Mouse (Mus musculus): ENCODE results near the gene Fate1. TPM values are rescaled to one million over a fixed set of nuclear protein-coding genes. Genes with fewer than 3 reads are reported as not detected.

The Fate1 gene
- total and polyA plus RNA-seq, 3 experiments, result not detected

- Histone ChIP-seq H3K27me3 (replicated peaks) (no peaks in the 10 kb centered on the region), H3K4me1 (ENCODE audit: control insufficient read depth in 1 of 2, insufficient read depth in 2 of 2) (peaks cover 0 to 9% of the 10 kb centered on the region in 2 experiments; a peak in 2 of 4 replicates), H3K36me3 (replicated peaks in 1 of 2; ENCODE audit: control insufficient read depth in 1 of 2, insufficient read depth in 1 of 2, low read length in 1 of 2) (no peaks in the 10 kb centered on the region), H3K27ac (ENCODE audit: insufficient read depth, low read depth) (no peak overlapping the region), H3K79me2 (replicated peaks; ENCODE audit: control insufficient read depth, extremely low read depth, insufficient read depth, poor library complexity, severe bottlenecking) (no peaks in the 10 kb centered on the region), H3K4me3 (replicated peaks in 1 of 3; ENCODE audit: low read depth in 2 of 3, low read length in 2 of 3, poor library complexity in 1 of 3) (no peak overlapping the region), H3K9ac (ENCODE audit: insufficient read depth, low read depth) (no peak overlapping the region), H3K4me2 (ENCODE audit: insufficient read depth, low read depth, poor library complexity, severe bottlenecking) (no peak overlapping the region), H3K9me3 (replicated peaks; ENCODE audit: low read length) (no peaks in the 10 kb centered on the region)
- dilution Hi-C loops (cut with MboI; ENCODE audit: extremely low pct_ligation_motif_present, extremely low pct_unique_long_range_greater_than_20kb, low sequenced_read_pairs) (no loop called here), in situ Hi-C loops (cut with MboI; ENCODE audit: low pct_ligation_motif_present, low pct_unique_long_range_greater_than_20kb, low sequenced_read_pairs) (no loop called here)
- TF ChIP-seq ZNF384 (IDR thresholded peaks at IDR 0.05; ENCODE audit: low read depth, low read length), result no peak
- TF ChIP-seq TBP (conservative IDR thresholded peaks at IDR 0.05; ENCODE audit: low read depth, low read length), result no peak
- no peak for TF ChIP-seq MXI1 (IDR thresholded peaks at IDR 0.05; ENCODE audit: low read depth, low read length)
- TF ChIP-seq USF1 (IDR thresholded peaks at IDR 0.05; ENCODE audit: low read depth, low read length), result no peak
- no peak for TF ChIP-seq MAFK (IDR thresholded peaks at IDR 0.05; ENCODE audit: insufficient replicate concordance, low read length)
- no peak for TF ChIP-seq TCF12 (IDR thresholded peaks at IDR 0.05; ENCODE audit: low read depth, low read length)
- TF ChIP-seq MAX (IDR thresholded peaks at IDR 0.05; ENCODE audit: low read length), result no peak
- no peak for TF ChIP-seq KAT2A (IDR thresholded peaks at IDR 0.05; ENCODE audit: insufficient replicate concordance, low read length)
- TF ChIP-seq IRF4 (IDR thresholded peaks at IDR 0.05; ENCODE audit: low read depth, low read length), result no peak
- no peak for TF ChIP-seq CHD1 (IDR thresholded peaks at IDR 0.05; ENCODE audit: low read depth, low read length)
- no peak for TF ChIP-seq ELF1 (IDR thresholded peaks at IDR 0.05; ENCODE audit: low read depth, low read length)
- no peak for DNase-seq (ENCODE audit: extremely low read depth)
These were observed 7.7 kb downstream of the Fate1 start for GRCm38 (mm10) chrX:71980443-71980842.

GRCm38 (mm10) chrX:71981322-71981721 lies 8.5 kb downstream of the Fate1 start:
- Histone ChIP-seq H3K9ac (ENCODE audit: insufficient read depth, low read depth) (no peak overlapping the region), H3K27me3 (replicated peaks) (no peaks in the 10 kb centered on the region), H3K9me3 (replicated peaks; ENCODE audit: low read length) (no peaks in the 10 kb centered on the region), H3K36me3 (replicated peaks in 1 of 2; ENCODE audit: control insufficient read depth in 1 of 2, insufficient read depth in 1 of 2, low read length in 1 of 2) (no peaks in the 10 kb centered on the region), H3K4me1 (ENCODE audit: control insufficient read depth in 1 of 2, insufficient read depth in 2 of 2) (peaks cover 0 to 9% of the 10 kb centered on the region in 2 experiments; a peak in 2 of 4 replicates), H3K4me2 (ENCODE audit: insufficient read depth, low read depth, poor library complexity, severe bottlenecking) (no peak overlapping the region), H3K4me3 (replicated peaks in 1 of 3; ENCODE audit: low read depth in 2 of 3, low read length in 2 of 3, poor library complexity in 1 of 3) (no peak overlapping the region), H3K79me2 (replicated peaks; ENCODE audit: control insufficient read depth, extremely low read depth, insufficient read depth, poor library complexity, severe bottlenecking) (no peaks in the 10 kb centered on the region), H3K27ac (ENCODE audit: insufficient read depth, low read depth) (no peak overlapping the region)
- DNase-seq (ENCODE audit: extremely low read depth), result no peak
- dilution Hi-C loops (cut with MboI; ENCODE audit: extremely low pct_ligation_motif_present, extremely low pct_unique_long_range_greater_than_20kb, low sequenced_read_pairs), result no loop called here
- in situ Hi-C loops (cut with MboI; ENCODE audit: low pct_ligation_motif_present, low pct_unique_long_range_greater_than_20kb, low sequenced_read_pairs), result no loop called here
- no peak for TF ChIP-seq GABPA (IDR thresholded peaks at IDR 0.05; ENCODE audit: insufficient replicate concordance, low read depth, low read length)
- TF ChIP-seq ETS1 (conservative IDR thresholded peaks at IDR 0.05; ENCODE audit: low read depth, low read length), result no peak
- no peak for TF ChIP-seq CTCF (conservative IDR thresholded peaks at IDR 0.05 in 1 of 2, IDR thresholded peaks at IDR 0.05 in 1 of 2; ENCODE audit: low read depth in 2 of 2, low read length in 2 of 2)
- TF ChIP-seq CHD2 (IDR thresholded peaks at IDR 0.05; ENCODE audit: low read length), result no peak
- TF ChIP-seq EP300 (IDR thresholded peaks at IDR 0.05; ENCODE audit: low read length), result no peak
- no peak for TF ChIP-seq POLR2A (IDR thresholded peaks at IDR 0.05; ENCODE audit: low read depth, low read length)
- no peak for TF ChIP-seq ZNF384 (IDR thresholded peaks at IDR 0.05; ENCODE audit: low read depth, low read length)
- TF ChIP-seq POLR2AphosphoS2 (IDR thresholded peaks at IDR 0.05; ENCODE audit: low read depth, low read length), result no peak
- no peak for TF ChIP-seq MAFK (IDR thresholded peaks at IDR 0.05; ENCODE audit: insufficient replicate concordance, low read length)
- TF ChIP-seq SMC3 (IDR thresholded peaks at IDR 0.05; ENCODE audit: low read depth, low read length), result no peak
- TF ChIP-seq RAD21 (IDR thresholded peaks at IDR 0.05; ENCODE audit: low read depth, low read length), result no peak
- TF ChIP-seq BHLHE40 (IDR thresholded peaks at IDR 0.05; ENCODE audit: low read depth, low read length), result no peak
- no peak for TF ChIP-seq TBP (conservative IDR thresholded peaks at IDR 0.05; ENCODE audit: low read depth, low read length)
- no peak for TF ChIP-seq ZC3H11A (IDR thresholded peaks at IDR 0.05; ENCODE audit: low read depth, low read length)
- no peak for TF ChIP-seq PAX5 (IDR thresholded peaks at IDR 0.05; ENCODE audit: low read length)
- TF ChIP-seq JUND (conservative IDR thresholded peaks at IDR 0.05; ENCODE audit: low read depth, low read length), result no peak
- no peak for TF ChIP-seq E2F4 (IDR thresholded peaks at IDR 0.05; ENCODE audit: insufficient replicate concordance, low read depth, low read length)
- TF ChIP-seq ZMIZ1 (IDR thresholded peaks at IDR 0.05; ENCODE audit: low read depth, low read length), result no peak

Data from CH12.LX (cell line).